Mouse (Mus musculus): Measurements from ENCODE around the gene Ak5.

The Ak5 gene

GRCm38 (mm10) chr3:152568455-152569241 lies 99.5 kb downstream of the Ak5 start:
- no peak for DNase-seq (ENCODE audit: low spot score in 2 of 2)

GRCm38 (mm10) chr3:152564516-152565113 lies 103.5 kb downstream of the Ak5 start:
- no peak for DNase-seq (ENCODE audit: low spot score in 2 of 2)

DNA sequence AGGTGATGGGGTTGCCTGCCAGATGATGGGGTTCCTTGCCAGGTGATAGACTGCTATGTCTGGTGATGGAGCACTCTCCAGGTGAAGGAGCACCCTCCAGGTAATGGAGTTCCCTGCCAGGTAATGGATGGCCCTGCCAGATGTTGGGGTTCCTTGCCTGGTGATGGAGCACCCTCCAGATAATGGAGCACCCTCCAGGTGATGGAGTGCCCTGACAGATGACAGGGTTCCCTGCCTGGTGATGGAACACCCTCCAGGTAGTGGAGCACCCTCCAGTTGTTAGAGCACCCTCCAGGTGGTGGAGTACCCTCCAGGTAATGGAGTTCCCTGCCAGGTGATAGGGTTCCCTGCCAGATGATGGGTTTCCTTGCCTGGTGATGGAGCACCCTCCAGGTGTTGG lies 104.3 kb downstream of the Ak5 start:
- no peak for DNase-seq (ENCODE audit: low spot score in 2 of 2)

DNA sequence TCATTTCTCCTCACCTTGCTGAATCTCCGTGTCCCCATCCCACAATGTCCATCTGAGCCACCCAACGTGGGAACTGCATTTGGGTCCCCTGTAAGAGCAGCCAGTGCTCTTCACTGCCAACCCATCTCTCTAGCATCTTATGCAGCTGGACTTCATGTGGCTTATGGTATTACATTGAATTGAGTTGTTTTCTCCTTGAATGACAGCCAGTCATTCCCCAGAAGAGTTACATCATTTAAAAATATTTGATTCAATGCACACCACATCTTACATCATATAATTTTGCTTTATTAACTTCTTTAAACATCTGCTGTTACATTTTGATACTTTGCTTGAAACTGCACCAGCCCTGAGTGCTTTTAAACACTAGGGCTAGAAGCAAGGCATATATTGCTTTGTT lies 106.5 kb downstream of the Ak5 start:
- DNase-seq (ENCODE audit: low spot score in 2 of 2), result no peak

DNA sequence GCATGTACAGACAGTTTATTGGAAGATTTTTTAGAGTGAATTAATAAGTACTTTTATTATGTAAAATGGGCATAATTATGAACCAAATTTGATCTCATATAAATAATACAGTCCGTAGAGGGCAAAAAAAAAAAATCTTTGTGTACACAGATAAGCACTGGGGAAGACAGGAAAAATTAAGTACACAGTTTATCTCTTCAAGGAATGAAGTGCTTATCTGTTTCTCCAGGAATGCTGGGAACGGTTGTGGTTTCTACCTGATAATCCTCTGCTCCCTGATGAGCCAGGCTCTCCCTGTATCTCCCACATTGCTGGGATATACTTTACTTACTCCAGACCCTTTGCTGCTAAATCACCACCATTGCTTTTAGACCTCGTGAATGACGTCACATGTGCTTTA lies 108.9 kb downstream of the Ak5 start:
- no peak for DNase-seq (ENCODE audit: low spot score in 2 of 2)

DNA sequence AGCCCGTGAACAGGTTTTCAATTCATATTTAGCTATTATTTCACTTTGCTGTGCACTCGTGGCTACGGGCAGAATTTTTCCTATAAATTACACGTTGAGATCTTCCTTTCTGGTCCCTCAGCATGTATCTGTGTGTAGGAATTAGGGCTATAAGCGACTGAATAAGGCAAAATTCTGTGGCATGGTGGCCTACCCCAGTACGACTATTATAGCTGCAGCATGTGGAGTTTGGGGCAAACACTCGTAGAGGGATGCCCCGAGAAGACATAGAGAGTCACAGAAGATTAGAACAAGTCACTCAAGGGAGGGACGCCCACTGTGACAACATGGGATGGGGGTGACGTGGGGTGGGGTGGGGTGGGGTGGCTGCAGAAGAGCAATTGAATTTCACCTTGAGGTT lies 110.1 kb downstream of the Ak5 start:
- DNase-seq (ENCODE audit: low spot score in 2 of 2), result no peak

GRCm38 (mm10) chr3:152557659-152558058 lies 110.5 kb downstream of the Ak5 start:
- DNase-seq (ENCODE audit: low spot score in 2 of 2), result no peak

DNA sequence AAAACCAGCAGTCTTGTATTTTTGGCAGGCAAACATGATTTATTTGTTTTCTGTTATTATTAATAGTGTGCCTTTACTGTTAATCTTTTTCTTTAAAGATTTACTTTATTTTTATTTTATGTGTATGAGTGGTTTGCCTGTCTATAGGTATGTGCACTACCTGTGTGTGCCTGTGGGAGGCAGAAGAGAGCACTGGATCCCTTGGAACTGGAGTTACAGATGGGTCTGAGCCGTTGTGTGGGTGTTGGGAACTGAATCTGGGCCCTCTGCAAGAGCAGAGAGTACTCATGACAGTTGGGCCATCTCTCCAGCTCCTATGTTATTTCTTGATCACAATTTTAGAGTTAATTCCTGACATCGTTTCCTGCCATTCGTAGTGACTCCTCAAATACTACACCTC lies 111.2 kb downstream of the Ak5 start:
- no peak for DNase-seq (ENCODE audit: low spot score in 2 of 2)

- DNase-seq (ENCODE audit: low spot score in 2 of 2), result no peak
Measured at GRCm38 (mm10) chr3:152556435-152556834, 111.7 kb downstream of the Ak5 start.

- no peak for DNase-seq (ENCODE audit: low spot score in 2 of 2)
Measured at GRCm38 (mm10) chr3:152555216-152555615, 112.9 kb downstream of the Ak5 start.

GRCm38 (mm10) chr3:152554366-152554765 lies 113.8 kb downstream of the Ak5 start:
- no peak for DNase-seq (ENCODE audit: low spot score in 2 of 2)

- DNase-seq (ENCODE audit: low spot score in 2 of 2), result no peak
Measured at GRCm38 (mm10) chr3:152552641-152553040, 115.5 kb downstream of the Ak5 start.

GRCm38 (mm10) chr3:152550528-152551115 lies 117.5 kb downstream of the Ak5 start:
- no peak for DNase-seq (ENCODE audit: low spot score in 2 of 2)

DNA sequence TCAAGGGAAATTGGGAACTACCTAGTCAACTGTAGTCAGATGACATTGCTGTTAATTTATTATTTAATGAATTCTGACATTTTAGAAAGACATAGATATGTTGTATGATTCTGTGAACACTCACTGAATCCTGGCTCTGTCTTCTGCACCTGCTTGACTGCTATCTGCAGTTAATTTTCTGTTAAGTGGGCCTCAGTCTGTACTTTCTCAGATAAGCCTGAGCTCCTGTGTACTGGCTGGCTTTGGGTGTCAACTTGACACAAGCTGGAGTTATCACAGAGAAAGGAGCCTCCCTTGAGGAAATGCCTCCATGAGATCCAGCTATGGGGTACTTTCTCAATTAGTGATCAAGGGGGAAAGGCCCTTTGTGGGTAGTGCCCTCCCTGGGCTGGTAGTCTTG lies 118.1 kb downstream of the Ak5 start:
- DNase-seq (ENCODE audit: low spot score in 2 of 2), result no peak

- DNase-seq (ENCODE audit: low spot score in 2 of 2), result no peak
Measured at GRCm38 (mm10) chr3:152544921-152545320, 123.2 kb downstream of the Ak5 start.

- DNase-seq (ENCODE audit: low spot score in 2 of 2), result no peak
Measured at GRCm38 (mm10) chr3:152542298-152542697, 125.9 kb downstream of the Ak5 start.

DNA sequence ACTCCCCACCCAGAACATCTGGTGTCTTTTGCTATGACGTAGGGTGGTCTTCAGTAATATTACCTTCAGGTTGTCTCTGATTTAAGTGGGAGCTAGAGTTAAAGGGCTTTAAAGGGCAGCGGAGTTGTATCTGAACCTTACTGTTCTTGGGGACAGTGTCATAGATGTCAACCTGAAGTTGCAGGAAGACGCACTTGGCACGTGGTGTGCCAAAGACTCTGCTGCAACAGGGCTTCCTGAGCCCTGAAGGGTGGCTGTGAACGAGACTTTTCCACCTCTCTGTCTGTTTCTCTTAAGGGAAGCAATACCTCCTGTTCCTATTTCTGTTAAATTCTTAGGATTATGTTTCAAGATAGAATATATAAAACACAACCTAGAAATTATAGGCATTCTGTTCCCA lies 137.8 kb downstream of the Ak5 start:
- no peak for DNase-seq (ENCODE audit: low spot score in 2 of 2)

GRCm38 (mm10) chr3:152529058-152529972 lies 138.8 kb downstream of the Ak5 start:
- DNase-seq (ENCODE audit: low spot score in 2 of 2), result no peak

- no peak for DNase-seq (ENCODE audit: low spot score in 2 of 2)
Measured at GRCm38 (mm10) chr3:152526721-152527120, 141.4 kb downstream of the Ak5 start.

GRCm38 (mm10) chr3:152523315-152523638 lies 144.9 kb downstream of the Ak5 start:
- no peak for DNase-seq (ENCODE audit: low spot score in 2 of 2)

- no peak for DNase-seq (ENCODE audit: low spot score in 2 of 2)
Measured at GRCm38 (mm10) chr3:152522634-152523314, 145.4 kb downstream of the Ak5 start.

DNA sequence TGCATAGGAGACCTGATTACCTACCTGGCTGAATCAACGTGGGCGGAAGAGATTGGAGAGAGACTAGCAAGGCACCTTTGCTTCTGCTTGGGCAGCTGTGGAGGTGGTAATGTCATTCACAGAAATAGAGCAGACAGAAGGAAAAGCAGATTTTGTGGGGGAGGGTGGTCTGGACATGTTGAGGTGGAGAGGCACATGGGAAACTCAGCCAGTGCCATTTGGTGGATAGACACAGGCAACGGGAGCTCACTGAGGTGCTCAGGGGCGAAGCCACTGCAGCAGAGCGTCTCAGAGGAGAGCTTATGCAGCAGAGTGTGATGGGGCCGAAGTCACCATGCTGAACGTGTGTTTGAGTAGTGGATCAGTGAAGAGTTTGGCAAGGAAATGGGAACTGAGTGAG lies 147.1 kb downstream of the Ak5 start:
- DNase-seq (ENCODE audit: low spot score in 2 of 2), result no peak
